Mouse (Mus musculus) heart, adult 11 months (tissue): ENCODE measurements around the gene Sv2a.
A peak's percentile ranks its signal among the peaks of the same experiment; 100 is the strongest.

Source experiments
- DNase-seq: peaks from one replicate; pipeline ENCODE4 v3.0.0; 2022

Gene Sv2a

DNA sequence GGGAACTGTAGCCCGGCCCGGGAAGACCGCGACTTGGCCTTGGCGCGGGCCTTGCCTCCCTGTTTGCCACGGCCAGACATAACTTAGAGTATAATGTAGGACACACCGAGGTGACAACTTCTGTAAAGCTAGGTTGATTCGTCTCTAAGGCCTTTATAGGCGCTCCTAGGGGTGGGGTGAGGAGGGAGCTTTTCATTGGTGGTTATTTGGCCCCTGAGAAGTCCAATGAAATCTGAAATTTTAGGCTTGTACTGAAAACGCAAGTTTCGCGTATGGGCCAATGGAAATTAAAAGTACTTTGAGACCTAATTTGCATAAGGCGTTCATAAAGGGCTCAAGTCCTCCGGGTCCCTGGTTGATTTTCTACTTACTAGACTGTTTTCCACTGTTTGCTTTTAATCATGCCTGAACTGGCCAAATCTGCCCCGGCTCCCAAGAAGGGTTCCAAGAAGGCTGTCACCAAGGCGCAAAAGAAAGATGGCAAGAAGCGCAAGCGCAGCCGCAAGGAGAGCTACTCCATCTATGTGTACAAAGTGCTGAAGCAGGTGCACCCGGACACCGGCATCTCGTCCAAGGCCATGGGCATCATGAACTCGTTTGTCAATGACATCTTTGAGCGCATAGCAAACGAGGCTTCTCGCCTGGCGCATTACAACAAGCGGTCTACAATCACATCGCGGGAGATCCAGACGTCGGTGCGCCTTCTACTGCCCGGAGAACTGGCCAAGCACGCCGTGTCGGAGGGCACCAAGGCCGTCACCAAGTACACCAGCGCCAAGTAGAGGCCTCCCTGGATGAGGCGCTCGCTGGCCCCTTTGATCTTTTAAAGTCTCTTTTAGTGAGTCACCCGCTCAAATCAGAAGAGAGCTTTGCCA lies 40.1 kb downstream of the Sv2a start, which contains the start of the genes Hist2h2ac and Hist2h2be:
TSS of gene Hist2h2ac (minus strand) at position 116 of the 875 bp plus-strand sequence.
TSS of gene Hist2h2be (plus strand) at position 355 of the 875 bp plus-strand sequence.
- peak; percentile 99 for DNase-seq

GRCm38 (mm10) chr3:96221640-96222038 lies 40.7 kb downstream of the Sv2a start:
- peak; percentile 91 for DNase-seq

GRCm38 (mm10) chr3:96222774-96223173 lies 41.8 kb downstream of the Sv2a start:
- DNase-seq: peak; percentile 92

DNA sequence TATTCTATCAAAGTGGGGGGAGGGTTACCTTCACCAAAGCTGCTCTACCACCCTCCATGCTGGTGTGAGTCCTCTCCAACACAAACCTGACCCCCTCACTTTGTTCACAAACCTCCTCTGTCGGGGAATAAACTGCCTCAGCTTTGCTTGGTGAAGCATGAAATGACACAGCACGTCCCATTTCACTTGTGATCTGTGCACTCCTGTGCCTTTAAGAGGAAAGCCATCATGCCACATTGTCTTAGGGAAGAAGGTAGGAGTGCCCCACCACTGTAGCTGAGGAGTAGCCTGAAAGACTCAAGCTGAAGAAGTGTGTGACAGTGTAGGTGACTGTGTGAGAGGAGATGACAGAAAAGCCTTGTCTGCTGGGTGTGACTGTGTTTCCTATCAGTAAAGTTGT lies 44.5 kb downstream of the Sv2a start:
- DNase-seq: peak; percentile 85

DNA sequence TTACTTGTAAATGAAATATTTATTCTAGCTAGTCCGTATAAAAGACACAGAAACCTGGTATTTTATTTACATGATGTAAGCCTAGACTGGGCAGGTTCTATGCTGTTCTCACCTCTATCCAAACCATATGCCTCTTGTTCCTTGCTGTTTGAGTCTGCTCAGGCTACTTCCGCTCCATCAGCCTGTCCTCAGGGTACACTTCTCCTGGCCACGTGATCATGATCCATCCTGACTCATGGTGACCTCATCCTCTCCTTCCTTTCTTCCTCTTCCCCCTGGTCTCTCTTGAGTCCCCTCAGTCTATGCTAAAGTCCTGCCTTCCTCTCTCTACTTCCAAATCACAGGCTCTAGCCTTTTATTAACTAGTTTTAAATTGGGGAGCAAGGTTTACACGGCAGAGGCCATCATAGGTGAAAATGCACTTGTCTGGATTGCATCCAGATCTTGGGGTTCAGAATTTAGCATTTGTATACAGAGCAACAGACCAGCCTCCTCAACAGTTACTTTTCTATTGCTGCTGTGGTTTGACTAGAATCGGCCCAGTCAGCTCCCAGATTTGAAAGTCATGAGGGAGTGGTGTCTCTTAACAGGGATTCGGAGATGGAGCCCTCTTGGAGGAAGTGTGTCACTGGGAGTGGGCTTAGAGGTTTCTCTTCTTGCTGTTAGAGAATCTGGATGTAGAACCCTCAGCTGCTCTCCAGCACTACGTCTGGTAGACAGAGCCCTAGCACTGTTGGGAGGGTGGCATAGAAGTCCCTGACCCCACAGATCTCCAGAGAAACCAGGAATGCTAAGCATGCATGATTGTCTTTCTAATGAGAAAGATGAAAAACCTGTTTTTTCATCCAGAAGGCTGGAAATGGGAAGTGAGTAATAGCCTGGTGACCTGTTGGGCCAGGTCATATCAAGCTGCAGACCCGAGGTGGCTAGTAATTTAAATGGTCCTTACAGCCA lies 46.0 kb downstream of the Sv2a start:
- peak; percentile 97 for DNase-seq

DNA sequence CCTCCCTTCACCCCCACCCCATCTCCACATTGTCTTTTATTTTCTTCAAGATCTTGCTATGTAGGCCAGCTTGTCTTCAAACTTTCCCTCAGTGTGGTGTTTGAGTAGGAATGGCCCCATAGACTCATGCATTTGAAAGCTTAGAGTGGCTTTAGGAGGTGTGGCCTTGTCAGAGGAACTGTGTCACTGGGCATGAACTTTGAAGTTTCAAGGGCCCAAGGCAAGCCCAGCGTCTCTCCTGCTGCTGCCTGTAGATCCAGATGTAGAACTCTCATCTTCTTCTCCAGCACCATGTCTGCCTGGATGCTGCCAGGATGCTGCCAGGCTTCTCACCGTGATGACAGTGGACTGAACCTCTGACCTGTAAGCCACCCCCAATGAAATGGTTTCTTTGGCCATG lies 47.9 kb downstream of the Sv2a start:
- no peak for DNase-seq

GRCm38 (mm10) chr3:96230404-96230803 lies 49.5 kb downstream of the Sv2a start:
- DNase-seq: peak; percentile 89

DNA sequence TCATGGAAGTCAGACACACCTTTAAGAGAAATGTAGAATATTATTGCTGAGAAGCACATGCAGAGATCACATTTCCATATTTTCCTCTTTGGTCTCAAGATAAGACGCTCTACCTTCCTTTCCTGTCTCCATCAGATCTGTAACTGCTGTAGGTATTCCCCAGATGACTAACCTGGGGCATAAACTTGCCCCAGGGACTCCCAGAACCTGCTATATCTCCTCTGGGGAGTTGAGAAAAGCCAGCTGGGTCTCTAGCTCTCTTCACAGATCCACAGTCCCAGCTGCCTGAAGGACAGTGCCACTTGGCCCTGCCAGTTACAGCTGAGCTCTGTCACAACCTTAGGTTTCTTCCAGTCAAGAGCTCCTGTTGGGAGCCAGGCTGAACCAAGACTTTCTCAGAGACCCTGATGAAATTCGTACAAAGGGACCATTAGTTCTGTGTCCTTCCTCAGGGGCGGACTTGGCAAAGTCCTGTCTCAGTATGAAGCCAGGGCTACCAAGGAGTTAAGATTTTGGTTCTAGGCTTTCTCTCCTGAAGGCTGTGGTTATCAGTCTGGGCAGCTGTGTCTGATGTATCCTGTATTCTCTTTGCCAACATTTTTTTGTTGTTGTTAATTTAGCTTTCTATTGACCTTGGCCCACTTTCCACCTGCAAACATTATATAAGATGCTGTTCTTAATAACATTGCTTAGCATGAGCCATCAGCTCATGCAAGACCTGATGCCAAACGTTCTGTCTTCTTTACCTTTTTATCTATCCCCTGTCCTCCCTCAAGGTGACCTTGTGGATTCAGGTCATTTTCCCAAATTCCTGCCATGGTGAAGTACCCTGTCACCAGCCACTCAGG lies 50.2 kb downstream of the Sv2a start:
- DNase-seq: peak; percentile 92

GRCm38 (mm10) chr3:96231758-96232120 lies 50.8 kb downstream of the Sv2a start:
- DNase-seq: no peak

- no peak for DNase-seq
These were observed 54.0 kb downstream of the Sv2a start for GRCm38 (mm10) chr3:96234914-96235313.

- DNase-seq: no peak
These were observed 54.9 kb downstream of the Sv2a start for GRCm38 (mm10) chr3:96235836-96236235.

DNA sequence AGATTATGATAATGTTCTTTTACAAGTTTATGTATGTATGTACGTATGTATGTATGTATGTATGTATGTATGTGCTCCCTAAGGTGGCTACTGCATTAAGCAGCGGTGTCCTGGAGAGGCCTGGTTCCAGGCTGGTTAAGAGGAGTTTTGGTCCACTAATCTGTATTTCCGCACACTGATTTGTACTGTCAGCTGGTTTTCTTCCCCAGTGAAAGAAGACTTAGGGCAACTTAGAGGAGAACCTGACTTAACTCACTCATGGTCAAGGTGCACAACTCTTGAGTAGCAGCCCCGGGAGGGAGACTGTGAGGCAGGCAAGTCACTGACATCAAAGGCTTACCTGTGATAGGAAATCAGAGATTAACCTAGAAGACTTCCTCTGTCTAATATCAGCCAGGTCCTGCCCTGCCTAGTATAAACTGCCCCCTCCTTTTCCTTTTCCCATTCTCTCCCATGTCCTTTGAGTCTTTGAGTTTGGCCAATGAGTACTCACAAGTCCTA lies 55.9 kb downstream of the Sv2a start:
- peak; percentile 82 for DNase-seq

DNA sequence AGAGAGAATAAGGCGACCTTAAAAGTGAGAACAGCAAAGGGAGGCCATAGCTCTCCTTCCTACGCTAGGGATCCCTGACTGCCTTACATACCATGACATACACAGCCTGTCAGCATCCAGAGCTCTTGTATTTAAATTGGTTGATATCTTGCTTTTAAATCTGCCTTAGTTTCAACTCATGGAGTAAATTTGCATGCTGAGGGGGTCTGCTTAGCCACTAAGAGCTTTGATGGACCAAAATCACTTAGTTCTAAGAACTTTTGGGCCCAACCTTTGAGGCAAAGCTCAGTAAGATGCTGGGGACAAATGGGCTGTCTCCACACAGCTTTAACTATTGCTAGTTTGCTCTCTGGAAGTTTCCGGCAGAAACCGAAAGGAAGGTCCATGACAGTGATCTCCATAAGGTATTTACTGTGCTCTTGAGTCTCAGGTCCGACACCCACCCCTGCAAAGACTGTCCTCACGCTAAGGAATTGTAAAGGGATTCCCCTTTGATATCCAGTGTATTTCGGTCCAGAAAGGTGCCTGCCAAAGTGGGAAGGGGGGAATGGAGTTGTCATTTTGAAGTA lies 56.5 kb downstream of the Sv2a start:
- DNase-seq: peak; percentile 87

GRCm38 (mm10) chr3:96237904-96238511 lies 57.1 kb downstream of the Sv2a start:
- peak; percentile 79 for DNase-seq

DNA sequence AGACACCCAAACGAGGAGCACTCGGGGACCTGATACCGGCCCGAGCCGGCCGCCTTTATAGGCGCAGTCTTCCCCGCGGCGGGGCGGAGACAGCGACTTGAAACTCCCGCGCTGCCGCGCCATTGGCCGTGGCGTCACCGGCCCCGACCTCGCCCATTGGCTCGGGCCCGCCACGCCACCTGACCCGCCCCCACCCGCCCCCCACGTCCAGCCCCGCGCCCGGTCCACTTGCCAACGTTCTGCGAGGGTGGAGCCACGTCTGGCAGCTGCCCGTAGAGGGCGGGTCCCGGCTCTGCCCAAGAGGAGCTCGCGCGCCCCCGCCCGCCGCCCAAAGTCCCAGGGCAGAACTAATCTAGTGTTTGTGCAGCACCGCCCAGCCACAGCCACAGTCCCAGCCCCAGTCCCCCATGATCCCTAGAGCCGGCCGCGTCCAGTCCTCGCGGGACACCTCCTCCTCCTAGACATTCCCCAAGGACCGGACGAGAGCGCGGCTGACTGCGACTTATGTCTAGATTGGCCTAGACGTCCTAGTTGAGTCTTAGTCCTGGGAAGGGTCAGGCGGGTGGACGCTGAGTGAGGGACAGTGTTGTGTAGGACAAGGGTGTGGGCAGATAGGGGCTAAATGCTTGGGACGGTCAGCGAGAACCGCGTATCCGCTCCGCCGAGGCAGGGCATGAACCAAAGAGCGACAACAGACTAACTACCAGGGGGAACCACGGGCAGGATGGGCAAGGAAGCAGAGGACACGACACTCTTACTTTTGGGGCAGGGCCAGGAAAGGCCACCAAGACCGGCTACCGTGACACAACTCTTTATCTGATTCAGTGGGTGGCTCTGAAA lies 58.2 kb downstream of the Sv2a start, which contains the start of gene Hist2h3c2:
TSS of gene Hist2h3c2 (minus strand) at position 174 of the 840 bp plus-strand sequence.
- peak; percentile 99 for DNase-seq

- peak; percentile 100 for DNase-seq
These were observed 59.2 kb downstream of the Sv2a start, which contains the start of gene Hist2h2aa2 for GRCm38 (mm10) chr3:96239949-96240798. Gene Hist2h2aa2, minus strand, starts transcription at chr3:96240276.

GRCm38 (mm10) chr3:96240799-96241197 lies 59.8 kb downstream of the Sv2a start:
- DNase-seq: peak; percentile 76

- DNase-seq: peak; percentile 88
These were observed 63.1 kb downstream of the Sv2a start for GRCm38 (mm10) chr3:96243921-96244572.
